Mouse (Mus musculus) urinary bladder, adult 2 months (tissue): ENCODE measurements around the gene Ina. TPM values are rescaled to one million over a fixed set of nuclear protein-coding genes. Genes with fewer than 3 reads are reported as not detected.

Experiments
- DNase-seq: peaks from one replicate; pipeline ENCODE4 v3.0.0; 2022; ENCODE audit warnings: low spot score
- polyA plus RNA-seq: library from polyadenylated mRNA; depleted of rRNA; stranded (reverse); fragments of >200 nt; gene quantifications from 2 replicates; pipeline ENCODE4 v1.2.3, GENCODE M21; 2012

The Ina gene
- polyA plus RNA-seq, 1 experiment = 0.03 TPM

DNA sequence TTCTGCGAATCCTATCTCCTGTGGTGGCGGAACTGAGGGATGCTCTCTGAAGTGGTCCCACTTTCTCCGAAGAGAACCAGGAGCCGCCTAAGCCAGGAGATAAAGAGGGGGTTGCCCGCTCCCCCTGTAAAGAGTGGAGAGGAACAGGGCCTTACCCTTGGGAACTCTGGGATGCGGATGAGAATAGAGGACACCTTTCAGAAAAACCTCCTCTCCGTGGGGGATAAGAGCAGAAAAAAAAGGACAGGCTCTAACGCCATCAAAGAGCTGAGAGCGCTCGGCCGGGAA, 395 bp upstream of the Ina start:
- no peak for DNase-seq

DNA sequence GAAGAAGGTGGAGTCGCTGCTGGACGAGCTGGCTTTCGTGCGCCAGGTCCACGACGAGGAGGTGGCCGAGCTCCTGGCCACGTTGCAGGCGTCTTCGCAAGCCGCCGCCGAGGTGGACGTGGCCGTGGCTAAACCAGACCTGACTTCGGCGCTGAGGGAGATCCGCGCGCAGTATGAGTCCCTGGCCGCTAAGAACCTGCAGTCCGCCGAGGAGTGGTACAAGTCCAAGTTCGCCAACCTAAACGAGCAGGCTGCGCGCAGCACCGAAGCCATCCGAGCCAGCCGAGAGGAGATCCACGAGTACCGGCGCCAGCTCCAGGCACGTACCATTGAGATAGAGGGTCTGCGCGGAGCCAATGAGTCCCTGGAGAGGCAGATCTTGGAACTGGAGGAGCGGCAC, 898 bp downstream of the Ina start:
- no peak for DNase-seq

DNA sequence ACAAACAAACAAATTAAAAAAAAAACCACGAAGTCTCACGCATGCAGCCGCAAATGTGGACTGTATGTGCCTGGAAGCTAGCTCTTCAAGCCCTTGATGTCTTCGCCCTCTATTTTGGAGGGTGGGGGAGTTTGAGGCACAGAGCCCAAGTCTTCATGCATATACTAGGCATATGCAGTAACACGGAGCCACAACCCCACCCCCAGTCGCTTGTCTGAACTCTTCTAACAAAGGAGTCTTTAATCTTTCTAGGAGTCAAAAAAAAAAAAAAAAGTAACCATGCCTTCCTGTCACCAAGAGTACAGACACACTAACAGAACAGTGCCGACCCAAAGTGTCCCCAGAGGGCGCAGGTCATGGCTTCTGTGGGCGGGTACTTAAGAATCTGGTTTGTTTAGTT, 1.5 kb downstream of the Ina start:
- DNase-seq = no peak

- peak; percentile 45 for DNase-seq
Observed at GRCm38 (mm10) chr19:47016487-47016886, 2.0 kb downstream of the Ina start.

- no peak for DNase-seq
Observed at GRCm38 (mm10) chr19:47017831-47018230, 3.3 kb downstream of the Ina start.

DNA sequence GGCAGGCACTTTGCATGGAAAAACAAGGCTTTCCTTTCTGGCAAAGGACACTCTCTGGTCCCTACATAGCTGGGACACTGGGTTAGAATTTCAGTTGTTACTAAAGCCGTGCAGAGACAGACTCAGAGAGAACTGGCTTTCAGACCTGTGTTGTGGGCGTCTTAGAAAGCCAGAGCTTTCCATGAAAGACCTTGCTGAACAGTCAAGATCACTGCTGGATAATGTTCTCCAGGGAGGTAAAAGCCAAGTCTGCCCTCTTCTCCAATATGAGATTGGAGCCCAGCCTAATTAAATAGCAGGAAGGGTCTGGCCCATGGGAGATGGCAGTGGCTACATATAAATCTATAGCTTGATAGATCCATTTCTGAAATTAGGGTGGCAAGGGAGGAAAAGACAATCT, 3.8 kb downstream of the Ina start:
- DNase-seq = no peak

- no peak for DNase-seq
Observed at GRCm38 (mm10) chr19:47019326-47019725, 4.8 kb downstream of the Ina start.

GRCm38 (mm10) chr19:47022709-47023108, 8.2 kb downstream of the Ina start:
- DNase-seq = no peak

DNA sequence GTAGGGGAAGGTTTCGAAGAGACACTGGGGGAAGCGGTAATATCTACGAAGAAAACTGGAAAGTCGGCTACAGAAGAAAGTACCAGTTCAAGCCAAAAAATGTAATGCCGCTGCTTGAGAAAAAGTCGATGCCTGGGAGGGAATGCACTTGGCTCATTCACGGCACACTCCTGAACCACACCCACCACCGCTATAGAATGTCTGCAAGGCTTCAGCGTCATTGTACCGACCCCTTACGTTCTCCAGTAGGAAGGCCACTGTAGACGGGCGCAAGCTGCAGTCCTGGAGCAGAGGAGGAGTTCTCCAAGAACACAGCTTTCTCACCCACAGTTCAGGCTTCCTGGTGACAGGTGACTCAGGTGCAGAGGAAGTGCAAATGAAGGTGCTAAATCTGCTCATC, 9.0 kb downstream of the Ina start:
- DNase-seq = no peak

DNA sequence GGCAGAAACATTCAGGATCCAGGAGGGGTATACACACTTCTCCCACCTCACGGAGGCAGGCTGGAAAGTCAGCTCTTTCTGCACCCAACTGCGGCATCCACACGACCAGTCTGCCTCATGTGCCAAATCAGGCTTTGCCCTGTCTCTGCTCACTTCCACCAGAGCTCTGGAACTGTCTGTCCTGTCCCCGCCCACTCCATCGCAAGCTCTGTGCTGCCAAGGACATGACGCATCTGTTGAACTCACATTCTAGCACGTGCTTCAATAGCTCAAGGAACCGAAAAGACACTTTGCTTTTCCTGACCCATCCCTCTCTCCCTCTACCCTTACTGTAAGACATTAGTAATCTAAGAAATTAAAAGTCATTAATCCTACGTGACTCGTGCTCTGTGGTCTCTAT, 10.5 kb downstream of the Ina start:
- no peak for DNase-seq

DNA sequence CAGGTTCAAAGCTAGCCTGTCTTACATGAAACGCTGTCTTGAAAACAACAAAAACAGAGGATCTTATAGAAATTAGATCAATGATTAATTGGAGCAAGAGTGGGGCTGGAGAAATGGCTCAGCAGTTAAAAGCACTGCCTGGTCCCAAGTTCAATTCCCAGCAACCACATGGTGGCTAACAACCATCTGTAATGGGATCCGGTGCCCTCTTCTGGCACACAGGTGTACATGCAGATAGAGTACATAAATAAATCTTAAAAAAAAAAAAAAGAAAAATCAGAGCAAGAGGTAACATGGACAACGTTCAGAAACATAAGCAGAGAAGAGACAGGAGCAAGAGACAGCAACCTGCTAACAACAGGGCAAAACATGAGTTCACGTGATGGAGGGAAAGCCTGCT, 12.0 kb downstream of the Ina start:
- no peak for DNase-seq

- DNase-seq = no peak
Observed at GRCm38 (mm10) chr19:47029796-47030195, 15.3 kb downstream of the Ina start.

- DNase-seq = no peak
Observed at GRCm38 (mm10) chr19:47031770-47032169, 17.3 kb downstream of the Ina start.

DNA sequence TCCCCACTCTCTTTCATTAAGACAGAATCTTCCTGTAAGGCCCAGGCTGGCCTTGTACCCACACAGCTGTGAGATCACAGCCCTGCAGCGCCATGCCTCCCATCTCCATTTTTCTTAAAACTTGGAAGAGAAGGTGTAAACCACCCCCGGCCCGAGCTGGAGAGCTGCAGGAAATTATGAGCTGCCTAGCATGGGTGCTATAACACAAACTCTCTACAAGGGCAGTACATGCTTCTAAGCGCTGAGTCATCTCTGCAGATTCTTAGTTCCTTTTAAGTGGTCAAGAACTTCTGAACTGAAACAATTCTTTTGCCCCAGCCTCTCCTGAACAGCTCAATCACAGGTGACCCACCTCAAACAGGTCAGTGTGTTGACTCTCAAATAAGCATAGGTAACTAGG, 20.4 kb downstream of the Ina start:
- DNase-seq = no peak

DNA sequence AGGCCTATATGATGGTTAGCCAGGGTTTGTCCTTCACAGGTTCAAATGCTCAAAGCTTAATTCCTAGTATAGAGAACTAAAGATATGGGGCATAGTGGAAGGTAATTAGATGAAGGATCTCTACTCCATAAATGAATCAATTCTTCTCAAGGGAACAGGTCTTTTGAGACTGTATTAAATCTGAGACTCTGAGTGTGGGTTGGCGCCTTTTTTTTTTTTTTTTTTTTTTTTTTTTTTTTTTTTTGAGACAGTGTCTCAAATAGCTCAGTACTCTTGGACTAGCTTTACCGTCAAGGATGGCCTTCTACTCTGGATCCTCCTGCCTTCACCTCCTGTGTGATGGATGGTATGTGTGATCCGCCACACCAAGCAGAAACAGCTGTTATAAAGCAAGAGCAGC, 22.1 kb downstream of the Ina start:
- no peak for DNase-seq

- no peak for DNase-seq
Observed at GRCm38 (mm10) chr19:47040720-47041473, 26.4 kb downstream of the Ina start.

- no peak for DNase-seq
Observed at GRCm38 (mm10) chr19:47043608-47044007, 29.1 kb downstream of the Ina start.

- DNase-seq = no peak
Observed at GRCm38 (mm10) chr19:47046343-47046742, 31.8 kb downstream of the Ina start.

DNA sequence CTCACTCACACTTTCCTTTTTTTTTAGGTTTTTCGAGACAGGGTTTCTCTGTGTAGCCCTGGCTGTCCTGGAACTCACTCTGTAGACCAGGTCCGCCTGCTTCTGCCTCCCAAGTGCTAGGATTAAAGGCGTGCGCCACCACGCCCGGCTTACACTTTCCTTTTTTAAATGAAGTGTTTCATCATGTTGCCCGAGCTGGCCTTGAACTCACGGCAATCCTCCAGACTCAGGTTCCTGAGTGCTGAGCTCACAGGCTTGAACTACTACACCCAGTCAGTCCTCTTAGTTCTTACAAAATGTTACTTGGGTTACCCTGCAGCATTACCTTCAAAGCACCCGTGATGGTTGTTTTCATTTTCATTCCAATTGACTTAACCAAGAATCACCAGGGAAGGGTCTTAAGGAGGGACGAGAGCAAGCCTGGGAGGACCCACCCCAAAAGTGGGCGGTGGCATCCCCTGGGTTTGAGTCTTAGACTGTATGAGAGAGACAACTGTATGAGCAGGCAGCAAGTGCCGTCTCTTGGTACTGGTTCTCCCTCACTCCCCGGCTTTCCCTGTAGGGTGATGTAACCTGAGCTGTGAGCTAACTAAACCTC, 32.8 kb downstream of the Ina start:
- DNase-seq = no peak

DNA sequence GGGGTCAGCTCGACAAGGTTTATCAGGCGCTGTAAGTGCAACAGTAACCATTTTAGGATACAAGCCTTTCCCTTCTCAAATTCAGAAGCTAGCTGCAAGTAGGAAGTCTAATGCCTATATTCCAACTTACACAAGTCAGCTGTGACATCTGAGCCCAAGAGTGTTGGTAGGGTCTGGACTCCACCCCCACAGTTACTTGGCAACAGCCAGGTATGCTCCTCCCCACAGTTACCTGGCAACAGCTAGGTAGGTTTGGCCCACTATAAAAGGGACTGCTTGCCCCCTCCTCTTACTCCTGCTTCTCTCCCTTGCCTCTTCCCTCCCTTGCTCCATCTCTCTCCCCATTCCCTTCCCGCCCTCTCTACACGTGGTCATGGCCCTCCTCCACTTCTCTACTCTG, 34.6 kb downstream of the Ina start:
- DNase-seq = no peak

DNA sequence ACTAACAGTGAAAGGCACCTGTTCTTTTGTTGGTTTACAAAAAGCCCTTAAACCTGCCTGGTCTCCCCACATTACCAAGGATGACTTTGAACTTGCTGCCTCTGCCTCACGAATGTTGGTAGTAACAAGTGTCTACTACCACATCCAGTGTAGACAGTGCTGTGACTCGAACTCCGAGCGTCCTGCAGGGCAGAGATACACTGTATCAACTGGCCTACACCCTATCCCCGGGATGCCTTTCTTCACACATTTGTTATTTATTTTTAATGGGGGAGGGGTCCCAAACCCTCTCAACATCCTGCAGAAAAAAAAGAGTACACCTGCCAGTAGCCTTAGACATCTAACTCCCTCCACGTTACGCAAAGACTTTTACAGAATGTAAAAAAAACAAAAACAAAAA, 35.3 kb downstream of the Ina start:
- no peak for DNase-seq

DNA sequence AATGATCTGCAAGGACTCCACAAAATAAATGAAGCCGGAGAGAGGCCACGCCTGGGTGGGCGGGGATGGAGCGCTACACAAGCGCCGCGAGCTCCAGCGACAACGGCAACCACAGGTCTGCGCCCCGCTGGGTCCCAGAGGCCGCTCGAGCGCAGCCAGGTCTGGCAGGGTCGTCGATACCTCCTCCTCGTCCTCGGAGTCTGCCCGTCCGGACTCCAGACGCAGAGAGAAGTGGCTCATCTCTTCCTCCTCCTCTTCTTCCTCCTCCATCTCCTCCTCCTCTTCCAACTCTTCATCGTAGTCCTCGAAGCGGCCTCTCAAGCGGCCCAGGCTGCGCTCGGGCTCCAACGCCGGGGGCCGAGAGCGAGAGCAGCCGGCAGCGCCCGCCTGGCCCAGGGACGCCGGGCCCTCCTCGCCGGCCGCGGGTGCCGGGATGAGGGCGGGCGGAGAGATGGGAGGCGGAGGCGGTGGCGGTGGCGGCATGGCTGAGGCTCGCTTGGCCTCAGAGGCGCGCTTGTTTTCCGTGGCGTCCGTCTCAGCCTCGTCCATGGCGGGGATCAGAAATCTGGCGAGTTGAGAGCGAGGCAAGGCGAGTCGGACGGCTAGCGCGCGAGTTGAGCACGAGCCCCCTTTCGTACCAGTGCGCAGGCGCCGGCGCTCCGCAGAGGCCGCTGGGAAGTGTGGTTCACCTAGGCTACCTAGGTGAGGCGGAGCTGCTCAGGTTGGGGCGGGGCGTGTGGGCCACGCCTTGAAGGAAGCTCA, 36.0 kb downstream of the Ina start, which contains the start of gene Pcgf6:
Gene Pcgf6, minus strand, starts transcription at position 636 of the 762 bp plus-strand sequence.
- peak; percentile 73 for DNase-seq

- no peak for DNase-seq
Observed at GRCm38 (mm10) chr19:47052927-47053326, 38.4 kb downstream of the Ina start.
